Mouse (Mus musculus): Measurements from ENCODE around the gene Ccdc42.
A peak's percentile ranks its signal among the peaks of the same experiment; 100 is the strongest.

The Ccdc42 gene

GRCm38 (mm10) chr11:68586721-68587120 is at the start of gene Ccdc42:
TSS of gene Ccdc42 (plus strand) at chr11:68587021.
- DNase-seq (ENCODE audit: low spot score in 2 of 2): no peak

GRCm38 (mm10) chr11:68539621-68540020 is 47.2 kb upstream of the Ccdc42 start:
- no peak for DNase-seq (ENCODE audit: low spot score in 2 of 2)

- DNase-seq (ENCODE audit: low spot score in 2 of 2): no peak
Observed at GRCm38 (mm10) chr11:68544554-68544953, 42.3 kb upstream of the Ccdc42 start.

- DNase-seq (ENCODE audit: low spot score in 2 of 2): no peak
Observed at GRCm38 (mm10) chr11:68545172-68545571, 41.6 kb upstream of the Ccdc42 start.

- DNase-seq (ENCODE audit: low spot score in 2 of 2): no peak
Observed at GRCm38 (mm10) chr11:68545682-68546222, 41.1 kb upstream of the Ccdc42 start.

- DNase-seq (ENCODE audit: low spot score in 2 of 2): no peak
Observed at GRCm38 (mm10) chr11:68547484-68547883, 39.3 kb upstream of the Ccdc42 start.

GRCm38 (mm10) chr11:68549597-68549996 is 37.2 kb upstream of the Ccdc42 start:
- no peak for DNase-seq (ENCODE audit: low spot score in 2 of 2)

- no peak for DNase-seq (ENCODE audit: low spot score in 2 of 2)
Observed at GRCm38 (mm10) chr11:68550358-68550757, 36.5 kb upstream of the Ccdc42 start.

GRCm38 (mm10) chr11:68553981-68554471 is 32.8 kb upstream of the Ccdc42 start:
- no peak for DNase-seq (ENCODE audit: low spot score in 2 of 2)

- peak in 1 of 2 experiments; percentile 72 for DNase-seq (ENCODE audit: low spot score in 2 of 2)
Observed at GRCm38 (mm10) chr11:68555918-68556584, 30.8 kb upstream of the Ccdc42 start, which contains the start of gene Mfsd6l. TSS of gene Mfsd6l (plus strand) at chr11:68556186.

GRCm38 (mm10) chr11:68559546-68559945 is 27.3 kb upstream of the Ccdc42 start:
- no peak for DNase-seq (ENCODE audit: low spot score in 2 of 2)

GRCm38 (mm10) chr11:68561957-68562950 is 24.6 kb upstream of the Ccdc42 start:
- DNase-seq (ENCODE audit: low spot score in 2 of 2): no peak

- DNase-seq (ENCODE audit: low spot score in 2 of 2): no peak
Observed at GRCm38 (mm10) chr11:68564356-68565031, 22.3 kb upstream of the Ccdc42 start.

- no peak for DNase-seq (ENCODE audit: low spot score in 2 of 2)
Observed at GRCm38 (mm10) chr11:68565032-68565429, 21.8 kb upstream of the Ccdc42 start.

GRCm38 (mm10) chr11:68566447-68567059 is 20.3 kb upstream of the Ccdc42 start:
- peak; percentile 55 to 79 for DNase-seq (ENCODE audit: low spot score in 2 of 2)

GRCm38 (mm10) chr11:68570861-68571260 is 16.0 kb upstream of the Ccdc42 start:
- no peak for DNase-seq (ENCODE audit: low spot score in 2 of 2)

GRCm38 (mm10) chr11:68577076-68577475 is 9.7 kb upstream of the Ccdc42 start:
- no peak for DNase-seq (ENCODE audit: low spot score in 2 of 2)

- DNase-seq (ENCODE audit: low spot score in 2 of 2): peak in 1 of 2 experiments; percentile 48
Observed at GRCm38 (mm10) chr11:68579462-68579881, 7.3 kb upstream of the Ccdc42 start.

- DNase-seq (ENCODE audit: low spot score in 2 of 2): no peak
Observed at GRCm38 (mm10) chr11:68580566-68580965, 6.3 kb upstream of the Ccdc42 start.

GRCm38 (mm10) chr11:68583225-68583624 is 3.6 kb upstream of the Ccdc42 start:
- DNase-seq (ENCODE audit: low spot score in 2 of 2): no peak

- no peak for DNase-seq (ENCODE audit: low spot score in 2 of 2)
Observed at GRCm38 (mm10) chr11:68583906-68584480, 2.8 kb upstream of the Ccdc42 start.
